Mouse (Mus musculus) embryonic facial prominence, embryonic 13.5 days (tissue): Measurements from ENCODE around the gene Kdr. TPM values are rescaled to one million over a fixed set of nuclear protein-coding genes. Genes with fewer than 3 reads are reported as not detected.

ENCODE experiments used
- ATAC-seq: fragments of 200-750 bp; cut with Nextera tagmentation; 2 replicates; pipeline ENCODE4 v1.8.0; 2017; ENCODE audit warnings: low read depth; ENCODE audit not compliant: insufficient number of reproducible peaks, insufficient read depth, low FRiP score, low TSS enrichment
- H3K27ac ChIP-seq: fragments of 300-500 bp; sonication (generic); 2 replicates; pipeline ENCODE4 v1.5.1; 2015; ENCODE audit warnings: moderate library complexity, mild to moderate bottlenecking, inconsistent platforms
- H3K27me3 ChIP-seq: fragments of 300-500 bp; sonication (generic); 2 replicates; pipeline ENCODE4 v1.6.1; 2015; ENCODE audit warnings: mild to moderate bottlenecking, inconsistent platforms
- H3K36me3 ChIP-seq: fragments of 300-500 bp; sonication (generic); 2 replicates; pipeline ENCODE4 v1.6.1; 2015; ENCODE audit warnings: mild to moderate bottlenecking, inconsistent platforms
- H3K4me1 ChIP-seq: fragments of 300-500 bp; sonication (generic); 2 replicates; pipeline ENCODE4 v1.6.1; 2015; ENCODE audit warnings: inconsistent platforms
- H3K4me2 ChIP-seq: fragments of 300-500 bp; sonication (generic); 2 replicates; pipeline ENCODE4 v1.6.1; 2015; ENCODE audit warnings: moderate library complexity, mild to moderate bottlenecking, inconsistent platforms
- H3K4me3 ChIP-seq: fragments of 300-500 bp; sonication (generic); 2 replicates; pipeline ENCODE4 v1.5.1; 2015; ENCODE audit warnings: mild to moderate bottlenecking, inconsistent platforms
- H3K9ac ChIP-seq: fragments of 300-500 bp; sonication (generic); 2 replicates; pipeline ENCODE4 v1.6.1; 2015; ENCODE audit warnings: mild to moderate bottlenecking, inconsistent platforms
- H3K9me3 ChIP-seq: fragments of 300-500 bp; sonication (generic); 2 replicates; pipeline ENCODE4 v1.6.1; 2016; ENCODE audit warnings: inconsistent platforms
- WGBS: fragments of 180-500 bp; shearing (Covaris S2); methylation state at CpG from one replicate; pipeline ENCODE4 v1.1.7; 2015; ENCODE audit warnings: mixed read lengths; 5-methylcytosine and 5-hydroxymethylcytosine counted together
- polyA plus RNA-seq: library from polyadenylated mRNA; unstranded; fragments of >200 nt; fragmentation: Nextera tagmentation; extraction: Ambion mirVana; gene quantifications from 2 replicates; pipeline ENCODE4 v1.2.1, GENCODE M21; 2015

The Kdr gene
- polyA plus RNA-seq, 1 experiment from 2014 or later: 20.6 TPM

DNA sequence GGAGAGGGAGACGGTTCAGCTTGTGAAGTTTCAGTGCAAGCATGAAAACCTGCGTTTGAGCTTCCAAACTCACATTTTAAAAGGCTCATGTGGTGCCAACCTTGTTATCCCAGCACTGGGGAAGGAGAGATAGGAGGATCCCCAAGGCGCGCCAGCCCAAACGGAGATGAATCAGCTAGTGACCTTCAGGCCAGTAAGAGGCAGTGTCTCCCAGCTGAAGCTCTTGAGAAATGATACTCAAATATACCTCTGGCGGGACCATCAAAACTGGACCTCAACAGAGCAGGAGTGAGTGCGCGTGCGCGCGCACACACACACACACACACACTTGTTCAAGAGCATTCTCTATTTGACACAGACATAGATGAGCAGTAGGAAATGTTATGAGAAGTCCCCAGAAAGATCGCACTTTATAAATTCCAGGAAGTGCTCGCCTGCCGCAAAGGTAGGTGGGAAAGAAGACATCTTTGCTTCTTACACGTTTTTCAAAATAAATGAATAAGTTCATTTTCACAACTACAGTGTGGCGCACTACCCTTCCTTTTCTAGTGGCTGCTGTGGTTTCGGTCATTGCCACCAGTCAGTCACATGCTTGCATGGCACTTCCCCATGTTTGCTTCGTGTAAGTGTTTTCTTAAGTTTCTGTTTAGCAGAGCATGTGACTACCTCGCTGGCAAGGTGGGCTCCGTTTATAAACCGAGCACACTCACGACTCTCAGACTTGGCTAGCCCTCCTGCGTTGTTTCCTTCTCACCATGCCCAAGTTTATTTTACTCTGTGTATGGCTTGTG lies 2.5 kb upstream of the Kdr start:
- no peak for ATAC-seq
- WGBS: 62% methylated on average over 23 of the region's 23 CpGs
- Histone ChIP-seq H3K4me3 (no peak overlapping the region), H3K9me3 (no peaks in the 10 kb centered on the region), H3K9ac (no peak overlapping the region), H3K4me2 (no peak overlapping the region), H3K36me3 (no peaks in the 10 kb centered on the region), H3K27me3 (peaks cover 59% of the 10 kb centered on the region), H3K4me1 (peaks cover 18% of the 10 kb centered on the region), H3K27ac (no peak overlapping the region)

DNA sequence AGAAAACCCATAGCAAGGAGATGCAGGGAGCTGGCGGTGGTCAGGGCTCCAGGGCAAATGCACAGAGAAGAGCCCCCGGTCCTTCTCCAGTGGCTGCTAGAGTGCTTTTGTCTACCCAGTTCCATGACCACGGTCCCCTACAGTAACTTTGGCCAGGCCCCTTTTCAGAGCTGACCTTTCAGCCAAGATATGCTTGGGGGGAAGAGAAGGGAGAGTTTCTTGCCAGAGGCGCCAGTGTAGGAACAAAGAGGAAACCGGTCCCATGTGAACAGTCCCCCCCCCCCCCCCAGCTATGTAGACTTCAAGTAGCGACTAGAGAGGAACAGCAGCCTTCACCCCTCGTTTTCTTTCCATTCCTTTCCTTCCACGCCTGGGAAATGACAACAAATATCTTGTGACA lies 850 bp upstream of the Kdr start:
- Histone ChIP-seq H3K27ac (no peak overlapping the region), H3K4me1 (peaks cover 18% of the 10 kb centered on the region), H3K27me3 (peaks cover 74% of the 10 kb centered on the region), H3K9ac (no peak overlapping the region), H3K36me3 (no peaks in the 10 kb centered on the region), H3K4me3 (peak overlapping the region; percentile 65), H3K9me3 (no peaks in the 10 kb centered on the region), H3K4me2 (peak overlapping the region; percentile 98)
- ATAC-seq: no peak
- WGBS: 7% methylated on average over 8 of the region's 8 CpGs

DNA sequence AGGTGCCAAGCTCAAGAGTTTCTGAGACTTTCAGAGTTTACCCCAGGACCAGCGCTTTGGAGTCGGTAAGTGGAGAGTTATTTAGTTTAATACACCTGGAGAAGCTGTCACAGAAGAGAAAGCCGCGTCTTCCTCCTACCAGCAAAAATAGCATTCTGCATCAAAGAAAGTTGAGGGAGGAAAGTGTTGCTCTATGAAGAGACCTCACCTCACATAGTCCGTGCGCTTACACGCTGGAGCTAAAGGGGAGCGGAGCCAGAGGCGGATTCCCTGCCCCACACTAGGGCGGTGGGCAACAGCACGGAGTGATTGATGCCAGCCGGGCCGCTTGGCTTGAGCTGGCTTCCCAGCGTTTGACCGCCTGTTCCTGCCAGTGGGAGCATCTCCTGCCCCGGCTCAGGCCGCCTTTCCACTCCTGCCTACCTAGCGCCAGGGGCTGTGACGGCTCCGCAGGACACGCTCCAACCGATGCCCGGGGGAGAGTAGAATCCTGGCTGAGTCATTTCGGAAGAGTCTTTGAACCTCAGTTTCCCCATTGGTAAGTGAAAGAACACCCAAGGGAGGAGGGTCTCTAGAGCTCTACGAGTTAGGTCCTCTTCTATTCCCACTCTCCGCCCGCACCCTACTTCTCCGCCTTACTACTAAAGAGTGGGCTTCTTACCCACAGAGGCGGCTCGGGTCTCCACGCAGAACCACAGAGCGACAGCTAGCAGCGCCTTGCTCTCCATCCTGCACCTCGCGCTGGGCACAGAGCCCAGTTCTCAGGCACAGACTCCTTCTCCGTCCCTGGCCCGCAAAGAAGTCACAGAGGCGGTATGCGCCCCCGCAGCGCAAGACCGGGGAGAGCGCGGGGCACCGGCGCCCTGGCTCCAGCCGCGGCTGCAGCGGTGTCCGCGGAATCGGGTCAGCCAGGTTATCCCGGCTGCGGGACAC lies 551 bp downstream of the Kdr start:
- Histone ChIP-seq H3K27me3 (peaks cover 74% of the 10 kb centered on the region), H3K4me3 (peak overlapping the region; percentile 65), H3K9ac (peak overlapping the region; percentile 76), H3K4me2 (peak overlapping the region; percentile 98), H3K27ac (0 out of 2 replicates have a peak overlapping the region, but pooled peaks have one; percentile 11), H3K4me1 (peaks cover 18% of the 10 kb centered on the region), H3K36me3 (no peaks in the 10 kb centered on the region), H3K9me3 (no peaks in the 10 kb centered on the region)
- peak; percentile 59; the same call in 1 of the 2 replicates for ATAC-seq
- 1% methylated on average over 54 of the region's 54 CpGs for WGBS

DNA sequence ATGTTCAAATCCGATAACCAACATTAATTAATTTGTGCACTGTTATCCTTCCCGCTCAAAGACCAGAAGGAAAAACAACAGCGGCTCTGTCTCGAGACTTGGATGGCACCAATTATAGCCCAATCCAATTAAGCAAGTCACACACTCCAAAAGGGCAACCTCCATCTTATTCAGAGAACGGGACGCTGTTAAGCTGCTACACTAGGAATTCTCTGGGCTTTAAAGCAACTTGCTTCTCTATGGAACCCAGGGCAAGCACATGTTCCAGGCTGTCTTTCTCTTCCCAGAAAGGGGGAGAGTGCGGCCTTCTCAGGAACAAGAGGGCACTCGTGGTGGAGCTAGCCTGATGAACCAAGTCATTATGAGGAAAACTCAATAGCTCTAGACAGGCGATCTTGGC lies 1.6 kb downstream of the Kdr start:
- 0 out of 2 replicates have a peak overlapping the region, but pooled peaks have one; percentile 6 for H3K9ac ChIP-seq
- no peaks in the 10 kb centered on the region for H3K9me3 ChIP-seq
- no peak for ATAC-seq
- H3K36me3 ChIP-seq: no peaks in the 10 kb centered on the region
- H3K27me3 ChIP-seq: peaks cover 71% of the 10 kb centered on the region
- H3K4me3 ChIP-seq: peak overlapping the region; percentile 20
- peaks cover 18% of the 10 kb centered on the region for H3K4me1 ChIP-seq
- H3K4me2 ChIP-seq: 0 out of 2 replicates have a peak overlapping the region, but pooled peaks have one; percentile 11
- WGBS: 31% methylated on average over 9 of the region's 9 CpGs
- H3K27ac ChIP-seq: no peak overlapping the region

DNA sequence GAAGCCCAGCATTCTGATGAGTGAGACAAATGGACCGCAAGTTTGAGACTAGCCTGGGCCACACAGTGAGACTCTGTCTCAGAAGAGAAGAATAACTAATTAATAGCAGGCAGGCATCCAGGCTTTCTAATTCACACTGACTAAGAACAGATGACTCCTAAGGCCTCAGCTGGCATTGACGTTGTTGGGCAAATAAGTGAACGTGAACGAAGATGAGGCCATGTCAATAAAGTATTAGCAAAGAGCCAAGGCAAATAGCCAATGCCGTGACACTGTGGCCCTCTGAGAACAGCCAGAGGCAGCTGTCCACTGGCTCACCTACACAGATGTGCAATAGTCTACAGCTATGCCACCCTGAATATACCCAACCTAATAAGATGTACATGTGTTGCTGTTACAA lies 2.9 kb downstream of the Kdr start:
- no peak overlapping the region for H3K27ac ChIP-seq
- H3K9ac ChIP-seq: no peak overlapping the region
- H3K4me3 ChIP-seq: 0 out of 2 replicates have a peak overlapping the region, but pooled peaks have one; percentile 6
- peaks cover 62% of the 10 kb centered on the region for H3K27me3 ChIP-seq
- H3K4me1 ChIP-seq: peaks cover 18% of the 10 kb centered on the region
- H3K9me3 ChIP-seq: no peaks in the 10 kb centered on the region
- WGBS: 34% methylated on average over 5 of the region's 5 CpGs
- ATAC-seq: no peak
- H3K4me2 ChIP-seq: no peak overlapping the region
- H3K36me3 ChIP-seq: no peaks in the 10 kb centered on the region

DNA sequence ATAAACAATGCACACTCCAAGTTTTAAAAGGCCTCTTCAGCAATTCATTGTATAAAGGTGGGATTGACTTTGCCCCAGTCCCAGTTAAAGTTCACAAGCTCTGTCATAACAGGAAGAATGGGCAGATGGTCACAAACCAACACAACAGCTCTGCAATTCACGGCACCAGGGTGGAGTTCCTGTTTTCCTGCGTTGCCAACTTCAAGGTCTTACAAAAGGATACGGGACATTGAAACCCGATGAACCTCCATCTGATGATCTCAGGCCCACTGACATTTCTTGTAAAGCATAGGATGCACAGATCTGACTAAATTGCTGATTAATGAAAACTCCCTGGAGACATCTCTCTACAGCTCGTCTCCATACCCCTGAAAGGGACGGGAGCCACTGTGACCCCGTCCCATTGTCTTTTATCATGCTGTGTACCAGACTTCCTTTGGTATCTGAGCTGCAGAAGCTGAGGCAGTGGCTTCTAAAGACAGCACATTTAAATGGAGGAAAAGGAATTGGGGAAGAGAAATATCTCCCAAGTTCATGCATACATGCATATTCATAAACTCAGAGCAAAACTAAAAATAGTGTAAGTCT lies 3.6 kb downstream of the Kdr start:
- no peaks in the 10 kb centered on the region for H3K36me3 ChIP-seq
- peaks cover 54% of the 10 kb centered on the region for H3K27me3 ChIP-seq
- no peaks in the 10 kb centered on the region for H3K9me3 ChIP-seq
- 47% methylated on average over 7 of the region's 7 CpGs for WGBS
- no peak overlapping the region for H3K4me2 ChIP-seq
- H3K9ac ChIP-seq: no peak overlapping the region
- no peak for ATAC-seq
- no peak overlapping the region for H3K27ac ChIP-seq
- H3K4me1 ChIP-seq: peaks cover 18% of the 10 kb centered on the region
- H3K4me3 ChIP-seq: no peak overlapping the region

DNA sequence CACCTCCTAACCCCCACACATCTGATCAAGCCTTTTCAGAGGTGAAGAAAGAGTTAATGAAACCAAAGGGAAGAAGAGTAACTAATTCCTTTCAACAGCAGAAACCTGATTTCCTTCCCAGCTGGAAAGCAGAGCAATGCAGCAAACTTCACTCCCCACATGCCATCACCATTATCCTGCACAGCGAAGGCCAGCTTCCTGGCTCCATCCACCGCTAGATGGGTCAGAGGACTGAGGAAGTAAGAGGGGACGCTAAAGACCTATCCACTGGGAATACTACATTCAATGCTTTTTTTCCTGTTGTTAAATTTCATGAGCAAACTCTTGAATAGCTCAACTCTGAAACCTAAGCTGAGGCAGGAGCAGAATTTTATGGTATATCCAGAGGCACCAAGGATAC lies 8.4 kb downstream of the Kdr start:
- no peaks in the 10 kb centered on the region for H3K36me3 ChIP-seq
- no peak overlapping the region for H3K4me2 ChIP-seq
- H3K4me1 ChIP-seq: no peaks in the 10 kb centered on the region
- H3K4me3 ChIP-seq: no peak overlapping the region
- no peak overlapping the region for H3K27ac ChIP-seq
- ATAC-seq: no peak
- H3K9me3 ChIP-seq: no peaks in the 10 kb centered on the region
- no peak overlapping the region for H3K9ac ChIP-seq
- 24% methylated on average over 3 of the region's 3 CpGs for WGBS
- H3K27me3 ChIP-seq: peaks cover 7% of the 10 kb centered on the region

DNA sequence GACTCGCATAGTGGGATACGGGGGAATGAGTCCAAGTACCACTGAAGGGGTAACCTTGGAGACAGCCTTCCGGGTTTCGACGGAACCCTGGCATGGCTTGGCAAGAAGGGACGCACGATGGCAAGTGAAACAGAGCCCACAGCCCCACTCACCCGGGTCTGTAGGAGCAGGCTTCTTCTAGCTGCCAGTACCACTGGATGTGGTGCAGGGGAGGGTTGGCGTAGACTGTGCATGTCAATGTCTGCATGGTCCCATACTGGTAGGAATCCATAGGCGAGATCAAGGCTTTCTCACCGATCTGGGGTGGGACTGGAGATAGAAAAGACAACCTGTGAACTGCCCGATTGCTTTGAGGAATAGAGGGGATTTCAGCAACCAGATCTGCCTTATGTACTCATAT lies 15.7 kb downstream of the Kdr start:
- ATAC-seq: no peak
- no peak overlapping the region for H3K9ac ChIP-seq
- H3K4me1 ChIP-seq: no peaks in the 10 kb centered on the region
- no peaks in the 10 kb centered on the region for H3K9me3 ChIP-seq
- H3K4me2 ChIP-seq: no peak overlapping the region
- WGBS: 90% methylated on average over 12 of the region's 12 CpGs
- no peaks in the 10 kb centered on the region for H3K36me3 ChIP-seq
- no peaks in the 10 kb centered on the region for H3K27me3 ChIP-seq
- no peak overlapping the region for H3K27ac ChIP-seq
- H3K4me3 ChIP-seq: no peak overlapping the region

DNA sequence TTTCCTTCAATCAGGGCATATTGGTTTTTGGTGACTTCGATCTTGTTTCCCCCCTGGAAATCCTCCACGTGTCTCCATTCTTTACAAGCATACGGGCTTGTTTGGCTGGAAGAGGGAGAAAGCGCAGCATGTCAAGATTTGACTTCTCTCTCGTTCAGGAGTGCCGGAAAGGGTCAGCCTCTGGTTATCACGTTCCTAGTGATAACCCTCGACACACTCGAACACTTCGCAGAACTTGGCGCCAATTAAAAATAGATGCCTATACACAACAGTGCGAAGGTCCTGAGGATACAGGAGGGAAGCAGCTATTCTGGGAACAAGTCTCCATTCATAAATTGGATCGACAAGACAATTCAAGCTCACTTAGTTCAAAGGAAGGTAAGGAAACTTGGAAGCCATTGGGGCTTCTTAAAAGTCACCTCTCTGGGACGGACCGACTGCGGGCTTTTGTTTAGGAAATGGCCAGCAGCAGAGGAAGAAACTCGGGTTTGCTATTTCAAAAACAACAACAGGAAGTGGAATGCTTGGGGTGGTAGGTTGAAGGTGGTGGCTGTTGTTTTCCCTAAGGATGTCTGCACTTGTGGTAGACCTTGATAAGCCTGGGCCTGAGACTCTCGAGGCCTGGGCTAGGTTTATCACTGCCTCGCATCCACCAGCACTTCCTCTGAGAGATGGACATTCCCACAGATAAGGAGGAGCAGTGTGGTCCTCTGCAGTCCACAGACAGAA lies 16.4 kb downstream of the Kdr start:
- no peaks in the 10 kb centered on the region for H3K36me3 ChIP-seq
- no peak overlapping the region for H3K4me3 ChIP-seq
- no peaks in the 10 kb centered on the region for H3K9me3 ChIP-seq
- H3K27me3 ChIP-seq: no peaks in the 10 kb centered on the region
- no peak for ATAC-seq
- 80% methylated on average over 19 of the region's 19 CpGs for WGBS
- H3K9ac ChIP-seq: no peak overlapping the region
- no peaks in the 10 kb centered on the region for H3K4me1 ChIP-seq
- no peak overlapping the region for H3K4me2 ChIP-seq
- H3K27ac ChIP-seq: no peak overlapping the region

DNA sequence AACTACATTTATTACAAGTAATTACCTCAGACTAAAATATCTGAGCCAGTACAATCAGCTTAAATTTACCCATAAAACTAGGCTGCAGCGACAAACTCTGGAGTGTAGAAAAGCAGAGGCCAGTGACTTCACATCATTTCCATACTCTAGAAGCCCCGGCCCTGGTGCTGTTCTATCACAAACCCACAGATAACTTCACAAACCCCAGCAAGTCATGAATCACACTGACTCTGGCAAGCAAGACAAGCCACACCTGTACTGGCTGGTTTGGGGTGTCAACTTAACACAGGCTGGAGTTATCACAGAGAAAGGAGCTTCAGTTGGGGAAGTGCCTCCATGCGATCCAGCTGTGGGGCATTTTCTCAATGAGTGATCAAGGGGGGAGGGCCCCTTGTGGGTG lies 18.4 kb downstream of the Kdr start:
- Histone ChIP-seq H3K36me3 (no peaks in the 10 kb centered on the region), H3K27me3 (no peaks in the 10 kb centered on the region), H3K9me3 (no peaks in the 10 kb centered on the region), H3K4me3 (no peak overlapping the region), H3K4me1 (no peaks in the 10 kb centered on the region), H3K9ac (no peak overlapping the region), H3K4me2 (no peak overlapping the region), H3K27ac (no peak overlapping the region)
- 74% methylated on average over 3 of the region's 3 CpGs for WGBS
- no peak for ATAC-seq

DNA sequence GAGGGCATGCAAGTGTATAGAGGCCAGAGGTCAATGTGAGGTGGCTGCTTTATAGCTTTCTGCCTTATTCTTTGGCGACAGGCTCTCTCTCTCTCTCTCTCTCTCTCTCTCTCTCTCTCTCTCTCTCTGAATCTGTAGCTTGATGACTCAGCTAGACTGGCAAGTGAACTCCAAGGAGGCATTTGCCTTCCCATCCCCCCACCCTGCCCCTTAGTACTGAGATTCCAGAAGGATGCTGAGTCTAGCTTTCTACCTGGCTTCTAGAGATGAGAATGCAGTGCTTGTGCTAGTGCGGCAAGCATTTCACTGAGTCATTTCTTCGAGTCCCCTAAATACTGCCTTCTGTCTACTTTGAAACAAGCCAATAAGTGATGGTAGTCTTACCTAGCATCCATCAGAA lies 21.7 kb downstream of the Kdr start:
- Histone ChIP-seq H3K27me3 (no peaks in the 10 kb centered on the region), H3K36me3 (no peaks in the 10 kb centered on the region), H3K27ac (no peak overlapping the region), H3K9ac (no peak overlapping the region), H3K4me3 (no peak overlapping the region), H3K9me3 (no peaks in the 10 kb centered on the region), H3K4me2 (no peak overlapping the region), H3K4me1 (no peaks in the 10 kb centered on the region)
- ATAC-seq: no peak
- WGBS: 83% methylated on average over 3 of the region's 3 CpGs
